Mouse (Mus musculus): Measurements from ENCODE around the gene Tspan5.

- TF ChIP-seq EP300 (IDR thresholded peaks at IDR 0.05; ENCODE audit: low read depth) (no peak), CTCF (IDR thresholded peaks at IDR 0.05; ENCODE audit: low read depth) (no peak)
These were observed 47.3 kb downstream of the Tspan5 start for GRCm38 (mm10) chr3:138789275-138789674.
